Mouse (Mus musculus): ENCODE data around the gene Serac1.

The Serac1 gene

DNA sequence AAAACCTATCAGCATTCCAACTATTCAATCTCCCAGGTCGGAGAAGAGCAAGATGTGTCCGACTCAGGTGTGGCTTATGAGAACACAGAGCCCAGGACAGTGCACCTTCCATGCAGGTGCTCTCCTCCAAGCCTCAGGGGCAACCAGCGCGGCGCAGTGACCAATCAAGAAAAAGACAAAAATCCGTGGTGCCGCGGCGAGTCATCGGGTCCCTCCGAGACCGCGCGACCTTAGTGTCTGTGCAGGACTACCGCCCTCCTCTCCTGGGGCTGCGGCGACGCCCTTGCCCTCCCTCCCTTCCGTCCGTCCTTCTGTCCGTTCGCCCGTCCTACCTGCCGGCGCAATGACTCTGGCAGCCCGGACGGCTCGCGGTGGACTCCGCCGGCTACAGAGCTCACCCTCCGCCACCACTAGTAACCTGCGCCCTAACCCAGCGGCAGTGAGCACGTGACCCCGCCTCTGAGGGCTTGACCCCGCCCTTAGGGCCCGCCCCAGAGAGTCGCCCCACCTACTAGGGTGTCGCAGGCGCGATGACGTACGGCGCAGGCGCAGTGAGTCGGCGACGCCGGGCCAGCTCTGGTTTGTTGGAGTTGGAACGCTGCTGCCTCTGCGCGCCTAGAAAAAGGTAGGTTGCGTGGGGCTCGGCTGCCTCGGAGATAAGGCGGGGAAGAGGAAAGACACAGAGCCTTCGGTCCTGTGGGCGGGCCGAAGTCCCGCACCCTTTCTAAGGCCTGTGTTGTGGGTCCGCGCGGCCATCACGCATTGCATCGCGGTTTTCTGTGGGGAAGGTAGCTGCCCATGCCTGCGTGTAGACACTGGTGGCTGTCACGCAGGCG, at the start of gene Serac1, which contains the start of gene Gtf2h5:
Gene Serac1, minus strand, starts transcription at position 455 of the 836 bp plus-strand sequence.
Gene Gtf2h5, plus strand, starts transcription at position 500 of the 836 bp plus-strand sequence.
- peak; percentile 99 for DNase-seq

GRCm38 (mm10) chr17:6128039-6128438, 48.5 kb upstream of the Serac1 start:
- no peak for DNase-seq

- no peak for DNase-seq
Measured at GRCm38 (mm10) chr17:6125441-6125840, 45.9 kb upstream of the Serac1 start.

GRCm38 (mm10) chr17:6123776-6124175, 44.2 kb upstream of the Serac1 start:
- no peak for DNase-seq

DNA sequence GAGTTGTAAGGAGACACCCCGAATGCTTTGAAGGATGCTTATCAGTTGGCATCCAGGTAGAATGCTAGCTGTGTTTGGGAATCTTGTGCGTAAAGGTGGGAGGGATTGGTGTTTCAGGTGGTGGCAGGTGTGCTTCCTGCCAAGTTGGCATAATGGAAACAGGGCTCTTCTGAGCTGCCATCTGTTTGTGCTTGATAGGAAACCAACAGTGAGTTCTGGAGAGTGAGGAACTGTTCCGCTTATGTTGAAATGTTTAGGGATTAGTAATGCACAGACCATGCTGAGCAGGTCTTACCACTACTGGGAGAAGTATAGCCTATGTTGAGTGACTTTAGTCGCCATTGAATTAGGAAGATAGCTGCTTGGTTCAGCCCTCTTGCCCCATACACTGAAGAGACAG, 39.3 kb upstream of the Serac1 start:
- DNase-seq, result no peak

DNA sequence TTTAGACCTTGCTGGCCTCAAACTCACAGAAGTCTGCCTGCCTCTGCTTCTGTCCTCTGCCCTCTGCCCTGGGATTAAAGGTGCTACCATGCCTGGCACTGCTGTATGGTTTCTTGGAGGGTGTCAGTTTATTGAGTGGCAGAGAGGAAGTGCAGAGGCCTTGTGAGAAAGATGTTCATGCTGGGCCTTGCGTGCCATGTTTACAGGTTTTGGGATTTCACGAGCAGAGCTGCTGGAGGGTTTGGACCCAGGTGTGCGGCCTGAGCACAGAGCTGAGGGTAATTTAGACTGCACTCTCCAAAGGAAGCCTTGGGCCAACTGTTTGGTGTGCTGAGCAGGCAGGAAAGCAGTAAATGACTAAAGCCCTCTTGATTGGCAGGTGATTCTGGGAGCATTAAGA, 38.4 kb upstream of the Serac1 start:
- no peak for DNase-seq

DNA sequence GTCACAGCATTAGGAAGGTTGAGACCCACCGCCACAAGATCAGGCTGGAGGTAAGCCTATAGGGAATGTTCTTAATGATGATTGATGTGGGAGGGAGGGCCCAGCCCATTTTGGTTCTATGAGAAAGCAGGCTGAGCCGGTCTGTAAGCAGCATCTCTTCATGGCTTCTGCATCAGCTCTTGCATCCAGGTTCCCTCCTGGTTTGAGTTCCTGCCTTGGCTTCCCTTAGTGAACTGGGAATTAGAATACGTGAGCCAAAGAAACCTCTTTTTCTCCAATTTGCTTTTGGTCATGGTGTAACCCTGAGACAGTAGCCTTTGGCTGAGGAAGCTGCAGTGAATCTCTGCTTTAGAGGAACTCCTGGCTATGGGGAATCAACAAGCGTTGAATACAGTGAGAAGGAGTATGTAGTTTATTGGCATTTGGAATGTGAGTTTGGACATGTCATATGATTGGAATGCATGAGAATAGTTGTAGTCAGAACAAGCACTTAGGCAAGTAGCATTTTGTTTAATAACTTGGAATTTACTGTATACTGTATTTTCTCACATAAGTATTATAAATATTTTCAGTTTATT, 37.7 kb upstream of the Serac1 start:
- no peak for DNase-seq

DNA sequence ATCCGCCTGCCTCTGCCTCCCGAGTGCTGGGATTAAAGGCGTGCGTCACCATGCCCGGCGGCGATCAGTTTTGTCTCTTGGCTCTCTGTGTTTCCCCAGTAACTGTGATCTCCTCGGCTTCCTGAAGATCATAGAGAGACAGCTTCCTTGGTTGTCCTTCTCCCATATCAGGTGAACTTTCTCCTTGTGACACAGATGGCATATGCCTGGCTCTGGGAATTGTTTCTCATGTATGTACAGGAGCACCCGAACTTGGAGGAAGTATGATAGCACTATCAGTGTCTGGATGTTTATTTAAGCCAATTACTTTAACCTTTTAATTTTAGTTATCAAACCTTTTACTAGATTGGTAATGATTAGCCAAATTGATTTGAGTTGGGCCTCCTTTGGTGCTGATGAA, 35.5 kb upstream of the Serac1 start:
- no peak for DNase-seq

DNA sequence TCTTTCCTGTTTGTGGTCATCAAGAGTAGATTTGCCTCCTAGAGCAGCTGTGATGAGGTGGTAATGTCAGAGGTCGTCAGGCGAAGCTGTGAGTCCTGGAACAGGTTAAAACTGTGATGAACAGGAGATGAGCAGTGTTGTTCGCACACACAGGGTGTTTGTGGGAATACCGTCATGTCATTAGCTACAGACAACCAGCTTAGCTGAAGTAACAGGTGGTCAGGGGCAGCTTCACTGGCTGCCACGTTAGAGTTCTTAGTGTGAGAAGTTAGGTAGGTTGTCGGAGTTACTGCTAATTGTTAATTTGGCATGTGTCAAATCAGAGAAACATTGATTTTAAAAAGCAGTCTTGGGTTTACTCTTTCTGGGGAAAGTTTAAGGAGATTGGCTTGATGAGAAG, 34.1 kb upstream of the Serac1 start:
- no peak for DNase-seq

GRCm38 (mm10) chr17:6110956-6111355, 31.4 kb upstream of the Serac1 start:
- no peak for DNase-seq

GRCm38 (mm10) chr17:6108175-6108574, 28.6 kb upstream of the Serac1 start:
- no peak for DNase-seq

GRCm38 (mm10) chr17:6107015-6107601, 27.6 kb upstream of the Serac1 start:
- DNase-seq, result peak; percentile 52

- peak; percentile 92 for DNase-seq
Measured at GRCm38 (mm10) chr17:6106361-6107014, 26.9 kb upstream of the Serac1 start, which contains the start of gene Tulp4. TSS of gene Tulp4 (plus strand) at chr17:6106437.

GRCm38 (mm10) chr17:6103566-6103965, 24.0 kb upstream of the Serac1 start:
- DNase-seq, result no peak

- no peak for DNase-seq
Measured at GRCm38 (mm10) chr17:6102287-6102686, 22.7 kb upstream of the Serac1 start.

DNA sequence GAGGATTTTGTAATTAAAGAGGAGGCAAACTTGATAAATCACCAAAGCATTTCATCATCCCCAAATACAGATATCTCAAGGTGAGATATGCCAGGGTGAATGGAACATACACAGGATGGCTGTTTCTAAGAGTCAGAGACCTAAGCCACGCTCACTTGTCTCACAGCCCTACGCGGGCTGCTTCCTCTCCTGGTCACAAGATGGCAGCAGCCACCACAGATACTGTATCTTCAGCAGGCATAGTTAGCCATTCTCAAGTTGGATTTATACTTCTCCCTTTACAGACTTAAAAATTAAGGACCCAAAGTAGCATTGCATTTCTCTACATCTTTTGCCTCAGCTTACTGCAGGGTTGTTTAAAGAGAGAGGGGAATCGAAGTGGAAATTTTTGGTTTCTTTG, 18.3 kb upstream of the Serac1 start:
- DNase-seq, result peak; percentile 39

DNA sequence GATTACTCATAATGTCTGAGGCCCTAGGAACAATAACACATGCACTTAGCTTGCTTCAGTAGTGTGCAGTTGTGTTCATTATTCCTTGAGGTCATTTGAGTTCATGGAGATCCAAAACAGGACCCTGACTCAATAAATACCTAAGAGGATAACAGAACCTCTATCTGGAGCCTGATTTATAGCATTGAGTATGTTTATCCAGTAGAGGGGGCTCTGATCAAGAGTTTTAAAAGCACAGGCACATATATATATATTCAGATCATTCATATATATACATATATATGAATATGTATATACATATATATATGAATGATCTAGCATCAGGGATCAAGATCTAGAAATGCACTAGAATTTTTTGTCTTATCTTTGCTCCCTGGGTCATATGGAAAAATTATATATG, 16.0 kb upstream of the Serac1 start:
- no peak for DNase-seq

- DNase-seq, result no peak
Measured at GRCm38 (mm10) chr17:6091604-6092003, 12.1 kb upstream of the Serac1 start.

DNA sequence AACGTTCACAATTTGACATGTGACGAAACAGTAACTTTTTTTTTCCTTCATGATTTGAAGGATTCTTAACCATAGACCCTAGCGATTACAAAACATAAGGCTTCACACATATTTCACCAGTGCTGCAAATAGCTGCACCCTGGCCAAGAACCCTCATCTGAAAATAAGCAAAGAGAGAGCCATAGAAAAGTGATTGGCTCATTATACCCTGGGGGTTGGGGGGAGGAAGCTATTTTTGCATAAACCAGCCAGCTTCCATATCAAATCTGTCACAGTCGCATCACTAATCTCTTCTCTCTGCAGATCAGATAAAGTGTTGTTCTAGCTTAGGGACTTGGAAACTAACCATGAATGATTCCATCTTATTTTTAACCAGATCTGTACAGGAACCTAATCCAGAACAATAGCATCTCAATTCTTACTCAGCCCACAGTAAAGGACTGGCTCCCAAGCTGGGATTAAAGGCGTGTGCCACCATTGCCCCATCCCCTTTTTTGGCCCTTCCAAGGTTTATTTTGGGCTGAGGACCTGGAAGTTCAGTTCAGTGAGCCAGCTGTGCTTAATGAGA, 3.9 kb upstream of the Serac1 start:
- DNase-seq, result no peak

DNA sequence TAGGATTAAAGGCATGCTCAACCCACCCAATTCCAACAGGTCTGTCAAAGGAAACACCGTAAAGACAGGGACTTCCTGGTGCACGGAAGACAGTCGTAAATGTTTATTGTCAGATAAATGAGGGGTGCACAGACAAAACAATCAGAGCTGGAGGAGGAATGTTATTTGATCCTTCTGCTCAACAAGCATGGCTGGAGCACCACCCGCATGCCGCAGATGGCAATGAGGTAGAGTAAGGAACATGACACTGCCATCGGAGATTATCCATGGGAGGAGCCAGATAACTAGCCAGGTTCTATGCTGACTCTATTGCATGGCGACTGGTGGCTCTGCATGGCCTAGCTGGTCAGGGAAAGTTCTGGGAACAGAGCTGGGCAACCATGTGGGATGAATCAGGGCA, 6.1 kb downstream of the Serac1 start:
- DNase-seq, result no peak

GRCm38 (mm10) chr17:6069866-6070265, 9.7 kb downstream of the Serac1 start:
- DNase-seq, result no peak

DNA sequence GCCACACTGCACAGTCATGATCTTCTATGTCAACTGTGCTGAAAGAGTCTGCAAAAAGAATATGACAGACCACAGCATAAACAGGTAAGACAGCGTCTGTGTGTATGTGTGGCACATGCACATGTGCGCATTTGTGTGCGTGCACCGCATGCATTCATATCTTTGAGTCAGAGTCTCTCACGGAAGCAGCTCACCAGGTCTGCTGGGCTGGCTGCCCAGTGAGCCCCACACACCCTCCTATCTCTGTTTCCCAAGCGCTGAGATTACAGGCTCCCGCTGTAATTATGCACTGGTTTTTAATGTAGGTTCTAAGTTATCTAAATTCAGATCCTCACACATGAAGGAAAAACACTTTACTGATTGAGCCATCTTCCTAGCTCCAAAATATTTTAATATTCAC, 11.9 kb downstream of the Serac1 start:
- no peak for DNase-seq

- no peak for DNase-seq
Measured at GRCm38 (mm10) chr17:6066021-6066420, 13.5 kb downstream of the Serac1 start.

Data from liver (tissue).